Mouse (Mus musculus) stomach, embryonic 14.5 days (tissue): Measurements from ENCODE around the gene Tmem119. TPM values are rescaled to one million over a fixed set of nuclear protein-coding genes. Genes with fewer than 3 reads are reported as not detected.
"Not testable (repeated sequence)": the region's sequence is repeated elsewhere in the genome, so short reads cannot be mapped to it uniquely, and the experiment has no call there.

Source experiments
- ATAC-seq: fragments of 200-750 bp; cut with Nextera tagmentation; 2 replicates; pipeline ENCODE4 v1.8.0; 2017; ENCODE audit warnings: low read depth, moderate TSS enrichment; ENCODE audit not compliant: insufficient number of reproducible peaks, insufficient read depth, low FRiP score
- H3K27ac ChIP-seq: fragments of 300-500 bp; sonication (generic); 2 replicates; pipeline ENCODE4 v1.5.1; 2014; ENCODE audit warnings: mild to moderate bottlenecking, low read length, moderate library complexity, mixed read lengths
- H3K27me3 ChIP-seq: fragments of 300-500 bp; sonication (generic); 2 replicates; pipeline ENCODE4 v1.6.1; 2014; ENCODE audit warnings: low read length, control low read depth, mixed read lengths; ENCODE audit not compliant: control insufficient read depth, insufficient read depth
- H3K36me3 ChIP-seq: fragments of 300-500 bp; sonication (generic); 2 replicates; pipeline ENCODE4 v1.6.1; 2014; ENCODE audit warnings: mild to moderate bottlenecking, control low read depth, low read length, moderate library complexity, mixed read lengths; ENCODE audit not compliant: control insufficient read depth, insufficient read depth
- H3K4me1 ChIP-seq: fragments of 300-500 bp; sonication (generic); 2 replicates; pipeline ENCODE4 v1.6.1; 2014; ENCODE audit warnings: low read length, control low read depth, mixed read lengths; ENCODE audit not compliant: control insufficient read depth, insufficient read depth
- H3K4me2 ChIP-seq: fragments of 300-500 bp; sonication (generic); replicated peaks from 2 replicates; pipeline ENCODE4 v1.6.1; 2014; ENCODE audit warnings: low read depth, low read length, control low read depth
- H3K4me3 ChIP-seq: fragments of 300-500 bp; sonication (generic); 2 replicates; pipeline ENCODE4 v1.5.1; 2014; ENCODE audit warnings: low read depth, low read length, control low read depth
- H3K9ac ChIP-seq: fragments of 300-500 bp; sonication (generic); replicated peaks from 2 replicates; pipeline ENCODE4 v1.6.1; 2014; ENCODE audit warnings: low read depth, mild to moderate bottlenecking, control low read depth, low read length, moderate library complexity, mixed read lengths
- H3K9me3 ChIP-seq: fragments of 300-500 bp; sonication (generic); 2 replicates; pipeline ENCODE4 v1.6.1; 2016; ENCODE audit warnings: low read depth, low read length, control low read depth; ENCODE audit not compliant: control insufficient read depth
- WGBS: fragments of 180-500 bp; shearing (Covaris S2); extraction: QIAGEN DNeasy Blood & Tissue Kit; methylation state at CpG from one replicate; pipeline ENCODE4 v1.1.7; 2014; 5-methylcytosine and 5-hydroxymethylcytosine counted together
- polyA plus RNA-seq: library from polyadenylated mRNA; unstranded; fragments of >200 nt; fragmentation: Nextera tagmentation; extraction: Ambion mirVana; gene quantifications from 2 replicates; pipeline ENCODE4 v1.2.1, GENCODE M21; 2014

Gene Tmem119
- polyA plus RNA-seq, 1 experiment from 2014 or later = 49.0 TPM

- Histone ChIP-seq H3K27ac (0 out of 2 replicates have a peak overlapping the region, but pooled peaks have one; percentile 15), H3K9me3 (no peaks in the 10 kb centered on the region), H3K36me3 (peaks cover 7% of the 10 kb centered on the region; the same call in 1 of the 2 replicates), H3K4me3 (no peak overlapping the region), H3K9ac (no peak overlapping the region), H3K4me1 (peaks cover 9% of the 10 kb centered on the region; the same call in 1 of the 2 replicates), H3K27me3 (no peaks in the 10 kb centered on the region), H3K4me2 (no peak overlapping the region)
- no peak for ATAC-seq
- 82% methylated on average over 7 of the region's 7 CpGs for WGBS
Measured at GRCm38 (mm10) chr5:113781875-113782274, 18.4 kb downstream of the Tmem119 start.

DNA sequence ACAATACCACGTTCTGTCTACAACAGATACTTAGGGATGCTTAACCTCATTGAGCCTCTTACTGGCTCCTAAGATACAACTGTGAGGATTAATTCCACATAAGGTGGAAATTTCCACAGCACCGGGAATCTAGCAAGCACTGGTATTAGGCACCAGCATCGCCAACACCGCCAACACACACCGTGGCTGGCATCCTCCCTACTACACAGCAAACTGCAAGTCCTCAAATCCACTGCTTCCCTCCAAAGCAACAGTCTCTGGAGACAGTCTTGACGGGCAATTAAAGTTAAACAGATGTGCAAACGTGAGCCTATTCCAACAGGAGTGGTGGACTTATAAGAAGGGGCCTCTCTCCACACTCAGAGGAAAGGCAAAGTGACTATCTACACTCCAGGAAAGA lies 19.1 kb downstream of the Tmem119 start:
- Histone ChIP-seq H3K9ac (no peak overlapping the region), H3K4me1 (peaks cover 9% of the 10 kb centered on the region; the same call in 1 of the 2 replicates), H3K27ac (no peak overlapping the region), H3K27me3 (no peaks in the 10 kb centered on the region), H3K4me2 (no peak overlapping the region), H3K4me3 (no peak overlapping the region), H3K36me3 (peaks cover 11% of the 10 kb centered on the region; the same call in 1 of the 2 replicates), H3K9me3 (no peaks in the 10 kb centered on the region)
- ATAC-seq = no peak
- WGBS = 78% methylated on average over 7 of the region's 7 CpGs

DNA sequence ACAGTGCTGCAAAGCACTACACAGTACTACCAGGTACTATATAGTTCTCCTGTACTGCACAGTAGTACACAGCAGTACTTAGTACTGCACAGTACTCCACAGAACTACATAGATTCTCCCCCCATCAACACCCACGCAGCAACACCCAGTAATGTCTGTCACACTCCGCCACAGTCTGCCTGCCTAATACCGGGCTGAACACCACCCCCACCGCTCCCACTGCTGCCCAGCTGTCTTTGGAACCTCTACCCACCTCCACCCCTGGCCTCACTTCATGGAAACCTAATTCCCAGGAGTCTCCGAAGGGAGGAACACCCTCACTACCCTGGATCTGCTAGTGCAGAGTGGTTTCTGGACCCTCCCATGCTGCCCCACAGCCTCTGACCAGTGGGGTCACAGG lies 19.6 kb downstream of the Tmem119 start:
- Histone ChIP-seq H3K36me3 (peaks cover 16% of the 10 kb centered on the region; the same call in 1 of the 2 replicates), H3K9ac (no peak overlapping the region), H3K4me1 (peaks cover 9% of the 10 kb centered on the region; the same call in 1 of the 2 replicates), H3K4me3 (no peak overlapping the region), H3K9me3 (no peaks in the 10 kb centered on the region), H3K27ac (no peak overlapping the region), H3K27me3 (no peaks in the 10 kb centered on the region), H3K4me2 (no peak overlapping the region)
- WGBS = 83% methylated on average over 5 of the region's 5 CpGs
- ATAC-seq = no peak

GRCm38 (mm10) chr5:113780082-113780752 lies 20.1 kb downstream of the Tmem119 start:
- H3K9ac ChIP-seq = no peak overlapping the region
- no peak for ATAC-seq

GRCm38 (mm10) chr5:113779569-113779968 lies 20.7 kb downstream of the Tmem119 start:
- ATAC-seq = no peak
- Histone ChIP-seq H3K36me3 (peaks cover 26% of the 10 kb centered on the region; the same call in 1 of the 2 replicates), H3K9me3 (no peaks in the 10 kb centered on the region), H3K27me3 (no peaks in the 10 kb centered on the region), H3K4me3 (no peak overlapping the region), H3K4me2 (no peak overlapping the region), H3K4me1 (peaks cover 9% of the 10 kb centered on the region; the same call in 1 of the 2 replicates), H3K9ac (no peak overlapping the region), H3K27ac (no peak overlapping the region)
- WGBS = 74% methylated on average over 5 of the region's 5 CpGs

More at GRCm38 (mm10) chr5:113780082-113780752, 20.1 kb downstream of the Tmem119 start:
- no peaks in the 10 kb centered on the region for H3K9me3 ChIP-seq
- 91% methylated on average over 3 of the region's 3 CpGs for WGBS
- H3K36me3 ChIP-seq = peaks cover 22% of the 10 kb centered on the region; the same call in 1 of the 2 replicates
- H3K4me2 ChIP-seq = no peak overlapping the region
- no peak overlapping the region for H3K4me3 ChIP-seq
- no peaks in the 10 kb centered on the region for H3K27me3 ChIP-seq
- H3K4me1 ChIP-seq = peaks cover 9% of the 10 kb centered on the region; the same call in 1 of the 2 replicates
- H3K27ac ChIP-seq = no peak overlapping the region

- ATAC-seq, H3K4me1 ChIP-seq: not testable (repeated sequence)
- 86% methylated on average over 7 of the region's 8 CpGs for WGBS
Measured at GRCm38 (mm10) chr5:113777728-113778127, 22.6 kb downstream of the Tmem119 start.

DNA sequence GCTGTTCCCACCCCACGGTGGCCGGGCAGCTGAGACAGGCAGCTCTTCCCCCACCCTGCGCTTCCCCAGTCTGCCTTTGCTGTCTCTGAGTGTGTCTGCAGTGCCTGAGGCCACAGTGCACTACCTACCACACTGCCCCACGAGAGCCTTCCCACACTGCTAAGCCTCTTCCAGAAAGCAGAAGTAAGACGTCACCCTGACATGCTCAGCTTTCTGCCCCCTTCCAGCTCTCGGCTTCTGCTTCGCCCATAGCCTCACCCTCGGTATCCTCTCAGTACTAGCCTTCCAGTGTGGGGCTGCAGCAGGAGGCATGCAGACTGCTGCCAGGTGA lies 23.5 kb downstream of the Tmem119 start:
- peaks cover 30% of the 10 kb centered on the region; the same call in 1 of the 2 replicates for H3K36me3 ChIP-seq
- no peaks in the 10 kb centered on the region for H3K9me3 ChIP-seq
- no peak overlapping the region for H3K9ac ChIP-seq
- no peaks in the 10 kb centered on the region for H3K4me1 ChIP-seq
- H3K27ac ChIP-seq = no peak overlapping the region
- H3K27me3 ChIP-seq = no peaks in the 10 kb centered on the region
- no peak overlapping the region for H3K4me3 ChIP-seq
- WGBS = 84% methylated on average over 8 of the region's 8 CpGs
- no peak for ATAC-seq
- no peak overlapping the region for H3K4me2 ChIP-seq

More at GRCm38 (mm10) chr5:113777728-113778127, 22.6 kb downstream of the Tmem119 start:
- not testable (repeated sequence) for H3K9me3 ChIP-seq, H3K4me3 ChIP-seq, H3K4me2 ChIP-seq, H3K27ac ChIP-seq, H3K9ac ChIP-seq, H3K27me3 ChIP-seq
- H3K36me3 ChIP-seq = peaks cover 30% of the 10 kb centered on the region; the same call in 1 of the 2 replicates

- 88% methylated on average over 15 of the region's 15 CpGs for WGBS
- Histone ChIP-seq H3K36me3 (peaks cover 30% of the 10 kb centered on the region; the same call in 1 of the 2 replicates), H3K4me1 (no peaks in the 10 kb centered on the region), H3K4me2 (no peak overlapping the region), H3K27me3 (no peaks in the 10 kb centered on the region), H3K4me3 (no peak overlapping the region), H3K9me3 (no peaks in the 10 kb centered on the region), H3K9ac (no peak overlapping the region), H3K27ac (no peak overlapping the region)
- ATAC-seq = no peak
Measured at GRCm38 (mm10) chr5:113776128-113776895, 24.0 kb downstream of the Tmem119 start.
